Mouse (Mus musculus) heart, adult 8-10 months (tissue): Measurements from ENCODE around the gene Reep3. TPM values are rescaled to one million over a fixed set of nuclear protein-coding genes. Genes with fewer than 3 reads are reported as not detected.
"Not testable (repeated sequence)": the region's sequence is repeated elsewhere in the genome, so short reads cannot be mapped to it uniquely, and the experiment has no call there.

Source experiments
- DNase-seq: peaks from one replicate; pipeline ENCODE4 v3.0.0; 2022; ENCODE audit warnings: low spot score
- total RNA-seq, 4 experiments: library from RNA; stranded (reverse); gene quantifications; 2 replicates each; pipeline ENCODE4 v1.2.4; 2022

The Reep3 gene
- total RNA-seq: 10 to 100 TPM; 16.3 to 19.9 (median 17.9) TPM

GRCm38 (mm10) chr10:67096621-67097436, at the start of gene Reep3:
Reep3 (minus strand) TSS chr10:67096945.
- peak; percentile 61 for DNase-seq

- DNase-seq: no peak
Measured at GRCm38 (mm10) chr10:67145623-67146022, 48.9 kb upstream of the Reep3 start.

- no peak for DNase-seq
Measured at GRCm38 (mm10) chr10:67144269-67144668, 47.5 kb upstream of the Reep3 start.

GRCm38 (mm10) chr10:67143661-67144060, 46.9 kb upstream of the Reep3 start:
- DNase-seq: no peak

GRCm38 (mm10) chr10:67137437-67137836, 40.7 kb upstream of the Reep3 start:
- no peak for DNase-seq

- DNase-seq: no peak
Measured at GRCm38 (mm10) chr10:67134322-67134721, 37.6 kb upstream of the Reep3 start.

- DNase-seq: no peak
Measured at GRCm38 (mm10) chr10:67131709-67132108, 35.0 kb upstream of the Reep3 start.

GRCm38 (mm10) chr10:67129531-67129930, 32.8 kb upstream of the Reep3 start:
- DNase-seq: no peak

GRCm38 (mm10) chr10:67126859-67127758, 30.4 kb upstream of the Reep3 start:
- no peak for DNase-seq

- peak; percentile 73 for DNase-seq
Measured at GRCm38 (mm10) chr10:67126061-67126858, 29.5 kb upstream of the Reep3 start.

- DNase-seq: no peak
Measured at GRCm38 (mm10) chr10:67124156-67124555, 27.4 kb upstream of the Reep3 start.

- no peak for DNase-seq
Measured at GRCm38 (mm10) chr10:67123756-67124155, 27.0 kb upstream of the Reep3 start.

- DNase-seq: no peak
Measured at GRCm38 (mm10) chr10:67120640-67121039, 23.9 kb upstream of the Reep3 start.

GRCm38 (mm10) chr10:67120180-67120579, 23.4 kb upstream of the Reep3 start:
- DNase-seq: no peak

GRCm38 (mm10) chr10:67119291-67119690, 22.5 kb upstream of the Reep3 start:
- DNase-seq: no peak

GRCm38 (mm10) chr10:67116251-67116650, 19.5 kb upstream of the Reep3 start:
- no peak for DNase-seq

GRCm38 (mm10) chr10:67115666-67116091, 18.9 kb upstream of the Reep3 start:
- DNase-seq: peak; percentile 67

- DNase-seq: peak; percentile 77
Measured at GRCm38 (mm10) chr10:67115115-67115514, 18.4 kb upstream of the Reep3 start.

- no peak for DNase-seq
Measured at GRCm38 (mm10) chr10:67113833-67114232, 17.1 kb upstream of the Reep3 start.

- not testable (repeated sequence) for DNase-seq
Measured at GRCm38 (mm10) chr10:67112967-67113366, 16.2 kb upstream of the Reep3 start.

GRCm38 (mm10) chr10:67111799-67112177, 15.0 kb upstream of the Reep3 start:
- DNase-seq: no peak
